Mouse (Mus musculus): ENCODE measurements around the gene Rnasek. TPM values are rescaled to one million over a fixed set of nuclear protein-coding genes. Genes with fewer than 3 reads are reported as not detected.

The Rnasek gene
- total RNA-seq (2021), result 100 to 1,000 TPM; 306 to 350 TPM
- long read RNA-seq, transcript Rnasek-202 (3 exons, 779 nt), result minor isoform, 6 of 498 reads
- long read RNA-seq, transcript Rnasek-201 (3 exons, 611 nt), result minor isoform, 217 of 498 reads
- long read RNA-seq, transcript Rnasek-203 (2 exons, 465 nt), result major isoform, 258 of 498 reads
- long read RNA-seq, partial matches to known transcripts, result 17 of 498 reads
- long read RNA-seq, other reads (novel, unspliced or antisense), result 0 of 498 reads

DNA sequence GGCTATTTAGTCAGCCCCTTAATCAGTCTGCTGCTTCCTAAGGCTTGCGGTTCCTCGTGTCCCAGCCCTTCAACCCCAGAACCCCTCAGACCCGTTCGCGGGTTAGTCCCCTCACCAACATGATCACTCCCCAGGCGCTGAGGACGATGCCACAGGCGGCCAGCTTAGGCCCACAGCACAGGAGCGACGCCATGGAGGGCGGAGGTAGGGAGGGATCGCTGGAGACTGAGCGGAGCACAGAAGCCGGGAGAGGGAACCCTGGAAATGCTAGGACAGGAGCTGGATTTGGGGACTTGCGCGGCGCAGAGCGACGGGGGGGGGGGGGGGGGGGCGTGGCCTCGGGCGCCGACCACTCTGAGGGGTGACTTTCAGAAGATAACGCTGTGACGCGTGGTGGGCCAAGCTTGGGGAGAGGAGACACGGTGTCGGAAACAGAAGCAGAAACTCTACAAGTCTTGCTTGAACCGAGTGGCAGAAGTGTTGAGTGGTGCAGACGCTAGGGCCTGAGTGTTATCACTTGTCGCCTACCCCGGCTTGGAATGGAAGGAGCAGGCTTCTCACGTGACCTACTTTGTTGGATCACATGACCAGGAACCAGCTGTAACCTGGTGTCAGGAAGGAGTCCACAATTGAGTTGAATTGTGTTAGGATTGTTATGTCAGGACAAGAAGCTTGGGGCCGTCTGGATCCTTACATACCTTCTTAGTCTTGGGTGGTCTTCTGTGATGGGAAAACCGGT, at the start of gene Rnasek, which contains the start of gene Gm21988:
Rnasek (minus strand) TSS at position 302 of the 739 bp plus-strand sequence.
Gm21988 (minus strand) TSS at position 290 of the 739 bp plus-strand sequence.
- DNase-seq (ENCODE audit: low spot score in 2 of 2), result peak; percentile 84 to 85

DNA sequence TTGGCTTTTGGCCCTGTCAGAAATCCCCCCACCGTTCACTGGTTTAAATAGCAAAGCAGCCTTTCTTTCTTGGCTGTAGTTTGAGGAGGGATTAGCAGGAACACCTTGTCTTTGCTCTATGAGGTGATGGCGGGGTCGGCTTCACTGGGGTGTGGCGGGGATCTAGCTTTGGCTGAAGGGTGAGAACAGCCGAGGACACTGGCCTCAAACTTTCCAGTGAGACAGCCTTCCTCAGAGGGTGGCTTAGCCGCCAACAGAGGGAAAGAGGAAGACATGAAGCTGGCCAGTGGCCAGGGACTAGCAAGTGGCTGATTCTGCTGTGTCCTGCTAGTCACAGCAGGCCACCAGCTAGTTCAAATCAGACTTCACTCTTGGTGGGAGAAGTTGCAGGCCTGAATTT, 49.6 kb upstream of the Rnasek start:
- peak; percentile 17 to 44 for DNase-seq (ENCODE audit: low spot score in 2 of 2)

DNA sequence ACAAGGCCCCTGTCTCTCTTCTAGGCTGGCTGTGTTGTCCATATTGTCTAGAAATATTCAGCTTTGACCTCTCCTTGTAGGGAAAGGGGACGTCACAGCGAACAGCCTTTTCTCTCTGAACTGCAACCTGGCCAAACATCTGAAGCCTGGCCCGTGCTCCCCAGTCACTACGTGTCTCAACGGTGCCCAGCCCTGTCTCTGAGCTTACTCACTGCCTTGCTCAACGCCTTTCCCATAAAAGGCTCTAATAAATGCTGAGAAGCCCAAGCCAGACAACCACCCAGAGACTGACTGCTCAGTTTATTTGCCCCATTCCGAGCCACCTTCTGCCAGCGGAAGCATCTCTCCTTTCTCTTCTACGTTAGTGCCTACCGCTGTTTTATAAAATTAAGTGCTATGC, 48.5 kb upstream of the Rnasek start:
- no peak for DNase-seq (ENCODE audit: low spot score in 2 of 2)

DNA sequence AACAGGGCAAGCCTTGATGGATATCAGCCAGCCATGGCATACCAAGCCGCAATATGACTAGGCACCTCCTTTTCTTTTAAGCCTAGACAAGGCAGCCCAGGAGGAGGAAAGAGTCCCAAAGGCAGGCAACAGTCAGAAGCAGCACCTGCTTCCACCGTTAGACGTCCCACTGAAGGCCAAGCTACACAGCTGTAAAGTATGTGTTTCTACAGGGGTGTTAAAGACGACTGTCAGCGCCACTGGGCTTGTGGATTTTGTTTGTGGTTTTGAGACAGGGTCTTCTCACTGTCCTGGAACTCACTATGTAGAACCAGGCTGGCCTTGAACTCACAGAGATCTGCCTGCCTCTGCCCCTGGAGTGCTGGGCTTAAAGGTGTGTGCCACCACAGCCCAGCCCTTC, 46.0 kb upstream of the Rnasek start:
- DNase-seq (ENCODE audit: low spot score in 2 of 2), result no peak

DNA sequence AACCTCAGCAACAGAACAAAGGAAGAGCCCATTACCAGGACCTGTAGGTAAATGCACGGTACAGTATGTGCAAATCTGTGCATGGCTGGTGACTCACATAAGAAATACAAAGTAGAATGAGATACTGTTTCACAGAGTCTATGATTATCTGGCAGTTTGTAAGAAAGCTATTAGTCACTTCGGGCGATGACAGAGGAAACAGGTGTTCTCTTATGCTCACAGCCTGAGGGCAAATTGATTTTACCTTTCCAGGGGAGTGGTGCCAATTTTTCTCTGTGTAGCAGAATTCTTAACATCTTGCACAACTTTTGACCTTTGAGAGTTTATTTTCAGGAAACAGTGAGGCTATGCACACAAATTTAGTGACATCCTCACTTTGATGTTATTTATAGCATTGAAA, 45.1 kb upstream of the Rnasek start:
- no peak for DNase-seq (ENCODE audit: low spot score in 2 of 2)

DNA sequence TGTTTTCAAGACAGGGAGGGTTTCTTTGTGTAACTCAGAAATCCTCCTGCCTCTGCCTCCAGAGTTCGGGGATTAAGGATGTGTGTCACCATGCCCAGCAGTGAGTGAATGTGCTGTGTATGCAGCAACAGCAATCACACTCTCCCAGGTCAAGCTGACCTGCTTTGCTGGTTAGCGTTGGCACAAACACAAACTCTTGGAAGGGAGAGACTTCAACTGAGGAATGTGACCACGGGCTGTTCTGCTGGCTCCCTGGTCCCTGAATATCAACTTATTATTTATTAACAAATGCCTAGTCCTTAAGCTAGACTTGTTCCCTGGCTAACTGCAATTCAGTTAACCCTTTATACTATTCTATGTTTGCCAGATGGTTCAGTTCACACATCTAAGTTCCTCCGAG, 44.0 kb upstream of the Rnasek start:
- no peak for DNase-seq (ENCODE audit: low spot score in 2 of 2)

DNA sequence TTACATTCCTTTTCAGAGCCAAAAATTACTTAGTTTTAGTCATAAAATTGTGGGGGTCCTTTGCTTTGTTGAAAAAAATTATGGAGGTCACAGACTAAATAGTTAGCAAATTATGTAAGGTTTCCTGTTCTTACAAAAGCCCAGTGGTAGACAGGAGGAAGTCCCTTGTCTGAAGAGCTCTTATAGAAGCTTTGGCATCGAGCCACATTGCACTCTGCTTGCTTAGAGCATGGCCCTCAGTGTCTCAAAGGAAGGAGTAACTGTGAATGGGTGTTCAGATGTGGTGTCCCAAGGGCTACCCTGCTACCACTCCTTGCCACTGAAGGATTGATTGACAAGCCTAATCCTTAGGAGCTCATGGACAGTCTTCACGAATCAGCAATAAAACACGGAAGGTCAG, 40.8 kb upstream of the Rnasek start:
- DNase-seq (ENCODE audit: low spot score in 2 of 2), result peak in 1 of 2 experiments; percentile 21

DNA sequence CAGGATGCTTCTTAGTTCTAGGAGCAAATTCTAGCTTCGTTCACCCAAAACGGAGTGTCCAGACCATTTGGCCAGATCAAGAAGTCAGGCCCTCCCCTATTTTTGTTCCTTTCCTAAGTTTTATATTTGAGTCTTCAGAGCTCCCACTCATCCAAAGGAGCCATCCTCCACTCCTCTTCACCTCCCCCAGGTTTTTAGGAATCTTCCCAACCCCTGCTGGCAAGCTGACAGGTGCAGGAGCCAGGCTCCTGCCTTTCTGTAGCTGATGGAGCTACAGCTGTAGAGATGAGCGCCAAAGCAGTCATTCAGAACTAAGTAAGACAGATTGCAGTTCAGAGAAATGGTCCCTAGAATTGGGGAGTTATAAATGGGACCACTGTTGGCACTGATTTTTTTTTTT, 39.3 kb upstream of the Rnasek start:
- DNase-seq (ENCODE audit: low spot score in 2 of 2), result no peak

DNA sequence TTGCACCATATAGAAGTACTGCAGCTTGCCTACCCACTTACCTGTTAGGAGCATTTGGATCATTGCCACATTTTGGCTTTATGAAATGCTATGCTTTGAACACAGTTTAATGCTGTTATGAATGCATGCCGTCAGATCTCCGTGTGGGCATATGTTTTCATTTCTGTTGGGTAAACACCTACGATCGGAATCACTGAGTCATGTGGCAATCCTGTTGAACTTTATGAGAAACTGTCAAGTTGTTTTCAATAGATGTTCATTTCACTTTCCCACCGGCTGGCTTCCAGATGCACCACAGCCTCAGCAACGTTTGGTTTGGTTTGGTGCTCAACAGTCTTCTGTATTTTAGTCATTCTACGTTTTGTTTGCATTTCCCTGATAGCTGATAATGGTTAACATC, 32.0 kb upstream of the Rnasek start:
- DNase-seq (ENCODE audit: low spot score in 2 of 2), result no peak

DNA sequence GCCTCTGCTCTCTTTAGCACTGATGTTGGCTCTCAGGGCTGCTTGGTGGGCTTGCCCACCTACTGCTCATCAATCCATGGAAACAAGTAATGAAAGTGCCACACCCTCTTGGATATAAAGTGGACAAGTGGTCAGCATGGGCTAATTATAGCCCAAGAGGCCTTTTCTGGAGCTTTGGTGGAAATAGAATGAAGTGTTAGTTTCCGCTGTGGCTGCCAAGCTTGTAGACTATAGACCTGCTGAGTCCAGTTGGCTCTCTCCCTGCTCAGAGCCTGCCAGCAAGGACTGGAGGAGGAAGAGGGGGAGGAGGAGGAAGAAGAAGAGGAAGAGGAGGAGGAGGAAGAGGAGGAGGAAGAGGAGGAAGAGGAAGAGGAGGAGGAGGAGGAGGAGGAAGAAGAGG, 26.8 kb upstream of the Rnasek start:
- DNase-seq (ENCODE audit: low spot score in 2 of 2), result no peak

DNA sequence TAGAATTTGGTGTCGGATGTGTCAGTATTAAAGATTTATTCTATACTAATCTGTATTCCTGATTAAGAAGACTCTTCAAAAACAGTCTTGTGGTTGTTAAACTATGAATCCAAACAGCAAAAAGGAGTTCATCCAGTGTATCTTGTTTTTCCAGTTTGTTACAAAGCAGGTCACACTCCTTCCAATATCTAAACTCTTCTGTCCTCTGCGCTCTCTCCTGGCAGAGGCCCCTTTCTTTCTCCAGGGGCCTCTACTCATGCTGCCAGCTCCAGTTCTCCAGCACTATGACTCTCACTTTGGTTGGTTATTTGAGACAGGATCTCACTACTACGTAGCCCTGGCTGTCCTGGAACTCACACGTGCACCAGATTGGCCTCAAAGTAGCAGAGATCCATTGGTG, 26.2 kb upstream of the Rnasek start:
- no peak for DNase-seq (ENCODE audit: low spot score in 2 of 2)

DNA sequence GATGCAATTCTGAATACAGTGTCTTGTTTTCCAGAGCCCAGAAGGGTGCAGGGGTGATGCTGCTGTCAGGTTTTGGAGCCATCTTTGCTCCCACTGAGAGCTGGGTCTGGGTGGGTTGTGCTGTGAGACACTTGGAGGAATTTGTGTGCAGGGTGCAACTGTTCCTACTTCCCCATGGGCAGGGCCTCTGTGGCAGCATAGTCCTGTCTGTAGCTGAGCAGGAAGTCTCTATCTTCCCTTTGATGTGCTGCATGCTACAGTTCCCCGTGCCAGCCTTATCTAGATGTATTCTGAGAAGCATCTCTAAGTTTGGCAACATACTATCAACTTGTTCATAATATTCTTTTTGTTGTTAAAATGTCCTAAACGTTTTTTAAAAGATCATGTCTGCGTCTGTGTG, 25.6 kb upstream of the Rnasek start:
- DNase-seq (ENCODE audit: low spot score in 2 of 2), result no peak

DNA sequence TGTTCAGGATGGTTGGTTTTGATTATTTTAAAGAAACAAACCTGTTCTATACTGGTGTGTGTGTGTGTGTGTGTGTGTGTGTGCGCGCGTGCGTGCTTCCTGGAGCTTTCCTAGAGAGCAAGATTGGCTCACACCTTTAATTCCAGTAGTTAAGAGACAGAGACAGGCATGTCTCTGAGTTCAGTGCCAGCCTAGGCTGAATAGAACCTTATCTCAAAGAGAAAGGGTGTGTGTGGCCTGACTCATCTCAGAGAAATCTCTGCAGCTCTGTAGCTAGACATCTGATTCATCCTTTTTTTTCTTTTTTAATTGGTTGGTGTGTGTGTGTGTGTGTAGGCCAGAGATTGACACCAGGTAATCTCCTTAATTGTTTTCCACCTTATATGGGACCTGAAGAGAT, 19.4 kb upstream of the Rnasek start:
- no peak for DNase-seq (ENCODE audit: low spot score in 2 of 2)

DNA sequence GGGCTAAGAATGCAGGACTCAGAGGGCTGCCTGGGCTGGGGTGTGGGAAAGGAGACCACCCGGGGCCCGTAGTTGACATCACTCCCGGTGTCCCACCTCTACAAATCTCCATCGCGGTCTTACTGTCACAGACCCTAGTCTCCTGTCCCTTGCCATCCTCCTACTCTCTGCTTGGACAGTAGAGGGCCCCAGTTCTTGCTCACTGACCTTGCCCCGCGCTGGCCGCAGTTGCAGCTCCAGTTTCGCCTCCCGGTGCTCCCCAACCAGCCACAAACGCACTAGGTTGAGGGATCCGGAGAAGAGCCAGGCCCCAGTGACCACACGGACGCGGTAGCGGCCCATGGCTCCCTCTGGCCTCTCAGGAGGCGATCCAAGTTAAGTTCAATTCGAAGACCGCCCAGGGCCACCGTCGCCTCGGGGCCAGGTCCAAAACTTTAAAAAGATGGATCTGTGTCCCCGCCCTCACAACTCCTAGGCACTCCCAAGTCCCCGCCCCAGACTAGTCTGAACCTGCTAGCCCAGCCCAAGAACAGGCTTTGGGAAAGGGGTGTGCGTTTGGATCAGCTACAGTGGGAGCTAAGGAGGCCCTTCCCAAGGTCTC, 15.4 kb upstream of the Rnasek start, which contains the start of gene Alox12:
Alox12 (minus strand) TSS at position 423 of the 601 bp plus-strand sequence.
- peak in 1 of 2 experiments; percentile 30 for DNase-seq (ENCODE audit: low spot score in 2 of 2)

DNA sequence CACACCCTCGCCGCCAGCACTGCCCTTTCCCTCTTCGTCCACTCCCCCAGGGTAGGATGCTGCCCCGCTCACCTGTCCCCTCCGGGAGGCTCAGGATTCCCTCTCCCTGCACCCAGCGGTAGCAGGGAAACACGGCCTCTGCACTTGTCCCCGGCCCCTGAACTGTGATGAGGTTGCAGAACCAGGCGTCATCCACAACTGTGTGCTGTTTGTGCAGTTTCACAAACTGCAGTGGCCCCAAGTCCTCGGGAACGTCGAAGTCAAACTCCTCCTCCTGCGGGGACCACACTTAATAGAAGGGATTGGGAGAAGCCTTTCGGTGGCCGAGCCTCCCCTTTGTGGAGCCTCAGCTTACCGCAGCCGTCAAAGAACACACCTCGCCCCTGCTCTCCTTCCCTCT, 14.7 kb upstream of the Rnasek start:
- DNase-seq (ENCODE audit: low spot score in 2 of 2), result no peak

DNA sequence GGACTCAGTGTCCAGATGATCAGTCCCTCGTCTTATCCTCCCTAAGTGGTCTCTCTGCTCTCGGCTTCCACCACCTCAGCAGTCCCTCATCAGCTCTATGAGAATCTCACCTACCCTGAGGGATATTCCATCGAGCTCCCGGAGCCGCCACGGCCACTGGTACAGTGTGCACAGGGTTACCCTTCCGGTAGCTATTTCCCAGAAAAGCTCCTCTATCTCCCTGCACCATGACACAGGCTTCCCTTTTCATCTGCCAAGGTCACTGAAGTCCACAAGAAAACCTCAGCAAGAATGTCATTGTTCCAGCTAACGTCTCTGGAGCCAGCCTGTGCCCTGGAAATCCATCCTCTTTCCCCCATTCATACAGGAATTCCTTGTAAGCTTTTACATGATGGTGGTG, 12.2 kb upstream of the Rnasek start:
- DNase-seq (ENCODE audit: low spot score in 2 of 2), result no peak

DNA sequence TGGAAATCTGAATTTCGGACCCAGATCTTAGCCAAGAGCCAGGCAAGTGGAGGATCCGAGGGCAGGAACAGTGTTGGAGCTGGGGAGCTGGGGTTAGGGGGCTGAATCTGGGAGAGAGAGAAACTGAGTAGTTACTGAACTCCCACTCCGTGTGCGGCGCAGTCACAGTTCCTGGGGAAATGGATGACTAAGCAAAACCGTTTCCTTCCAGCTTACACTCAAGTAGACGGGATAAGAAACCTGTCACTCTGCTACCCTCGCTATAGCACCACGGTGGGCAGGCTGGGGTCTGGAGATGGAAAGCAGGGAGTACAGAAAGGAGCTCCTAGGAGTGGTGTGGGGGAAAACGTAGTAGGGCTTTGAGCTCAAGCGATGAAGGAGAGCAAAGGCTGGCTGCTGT, 10.5 kb upstream of the Rnasek start:
- no peak for DNase-seq (ENCODE audit: low spot score in 2 of 2)

DNA sequence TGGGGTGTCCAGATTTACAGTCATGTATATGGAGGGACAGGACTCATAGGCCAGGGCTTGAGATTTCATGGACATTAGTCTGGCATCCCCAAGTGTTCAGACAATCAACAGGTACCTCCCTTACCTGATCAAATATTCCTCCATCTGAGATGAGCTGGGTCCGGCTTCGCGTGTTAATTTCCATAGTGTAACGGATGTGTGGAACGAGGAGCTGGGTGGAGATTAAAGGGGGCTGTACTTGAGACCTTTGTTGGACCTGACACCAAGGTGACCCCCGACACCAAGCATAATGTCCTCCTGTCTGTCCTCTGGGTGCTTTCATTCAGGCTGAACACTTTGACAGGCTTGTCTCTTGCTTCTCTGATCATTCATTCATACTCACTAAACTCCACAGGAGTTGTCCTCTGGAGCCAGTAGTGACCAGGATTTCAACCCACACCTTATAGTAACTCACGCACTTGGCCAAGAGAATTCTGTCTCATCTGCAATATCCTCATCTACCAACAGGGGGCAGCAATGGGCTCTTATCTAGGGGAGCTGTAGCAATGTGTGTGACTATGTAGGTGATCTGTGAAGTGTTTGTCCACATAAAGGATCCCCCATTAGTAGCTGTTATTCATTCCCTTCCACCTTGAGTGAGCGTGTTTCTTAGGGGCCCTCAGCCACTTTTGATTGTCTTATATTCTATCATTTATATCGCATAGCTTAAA, 7.6 kb upstream of the Rnasek start:
- peak; percentile 74 to 76 for DNase-seq (ENCODE audit: low spot score in 2 of 2)

DNA sequence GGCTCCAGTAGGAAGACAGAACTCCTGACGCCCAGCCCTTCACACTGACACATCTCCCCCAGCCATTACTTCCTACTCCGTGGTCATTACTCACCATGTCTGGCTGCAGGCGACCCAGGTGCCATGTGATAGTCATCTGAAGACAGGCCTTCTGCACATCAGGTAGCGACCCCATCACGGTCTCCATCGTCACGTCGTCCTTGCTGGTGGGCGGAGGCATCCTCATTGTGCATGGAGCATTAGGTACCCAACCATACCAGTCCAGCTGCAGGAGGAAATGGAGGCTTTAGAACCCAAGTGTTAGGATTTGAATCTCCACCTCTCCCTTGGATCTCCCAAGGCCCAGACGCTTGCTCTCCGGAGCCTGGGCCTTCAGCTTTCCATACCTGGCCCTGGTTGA, 2.9 kb upstream of the Rnasek start:
- DNase-seq (ENCODE audit: low spot score in 2 of 2), result no peak

DNA sequence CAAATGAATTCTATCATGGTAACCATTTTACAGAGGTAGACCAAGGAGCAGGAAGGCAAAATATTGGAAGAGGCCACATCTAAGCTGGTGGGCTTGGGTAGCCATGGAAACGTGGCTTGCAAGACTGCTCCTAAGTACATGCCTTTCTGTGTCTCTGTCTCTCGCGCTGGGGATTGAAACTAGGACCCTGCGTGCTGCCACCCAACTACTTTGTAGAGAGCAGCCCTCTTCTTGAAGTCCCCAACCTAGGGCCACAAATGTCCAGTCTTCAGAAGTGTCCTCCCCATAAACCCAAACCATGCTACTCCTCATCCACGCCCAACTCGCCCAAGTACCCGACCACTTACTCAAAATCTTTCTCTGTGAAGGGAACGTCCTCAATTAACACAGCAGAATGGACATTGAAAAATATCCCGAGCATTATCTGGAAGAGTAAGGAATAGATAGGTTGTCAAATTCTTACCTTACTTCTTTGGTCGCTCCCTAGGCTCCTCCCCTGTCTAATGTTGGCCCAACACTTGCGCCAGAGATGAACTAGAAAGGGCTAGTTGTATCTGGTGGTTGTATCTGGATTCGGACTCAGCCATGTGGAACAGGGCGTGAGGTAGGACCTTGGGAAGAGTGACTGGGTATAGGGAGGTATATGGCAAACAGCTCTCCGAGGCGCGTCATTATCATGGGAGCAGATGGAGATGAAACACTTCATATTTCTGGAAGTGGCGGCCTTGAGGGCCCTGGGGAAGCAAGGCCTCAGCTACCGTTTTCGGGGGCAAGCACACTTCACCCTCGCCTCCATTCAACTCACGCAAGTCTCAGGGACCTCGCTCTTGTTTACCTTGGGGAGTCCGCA, 826 bp downstream of the Rnasek start:
- no peak for DNase-seq (ENCODE audit: low spot score in 2 of 2)

Measured in layer of hippocampus, postnatal 10 days (tissue).